Mouse (Mus musculus) neural tube, embryonic 14.5 days (tissue): ENCODE measurements around the gene Tvp23b. TPM values are rescaled to one million over a fixed set of nuclear protein-coding genes. Genes with fewer than 3 reads are reported as not detected.

ENCODE experiments used
- ATAC-seq: fragments of 200-750 bp; cut with Nextera tagmentation; 2 replicates; pipeline ENCODE4 v1.8.0; 2017; ENCODE audit warnings: low read depth, mild to moderate bottlenecking, moderate TSS enrichment, moderate library complexity
- H3K27ac ChIP-seq: fragments of 300-500 bp; sonication (generic); 2 replicates; pipeline ENCODE4 v1.5.1; 2014; ENCODE audit warnings: low read depth, mild to moderate bottlenecking, control low read depth, low read length, moderate library complexity, mixed read lengths
- H3K27me3 ChIP-seq: fragments of 300-500 bp; sonication (generic); 2 replicates; pipeline ENCODE4 v1.6.1; 2014; ENCODE audit warnings: low read length; ENCODE audit not compliant: control insufficient read depth, insufficient read depth
- H3K36me3 ChIP-seq: fragments of 300-500 bp; sonication (generic); 2 replicates; pipeline ENCODE4 v1.6.1; 2014; ENCODE audit warnings: low read length, mixed read lengths; ENCODE audit not compliant: control insufficient read depth, insufficient read depth
- H3K4me1 ChIP-seq: fragments of 300-500 bp; sonication (generic); 2 replicates; pipeline ENCODE4 v1.6.1; 2014; ENCODE audit warnings: low read length; ENCODE audit not compliant: control insufficient read depth, insufficient read depth
- H3K4me2 ChIP-seq: fragments of 300-500 bp; sonication (generic); 2 replicates; pipeline ENCODE4 v1.6.1; 2014; ENCODE audit warnings: mild to moderate bottlenecking, low read depth, low read length, control low read depth
- H3K4me3 ChIP-seq: fragments of 300-500 bp; sonication (generic); 2 replicates; pipeline ENCODE4 v1.5.1; 2014; ENCODE audit warnings: low read depth, low read length, control low read depth, mixed read lengths
- H3K9ac ChIP-seq: fragments of 300-500 bp; sonication (generic); replicated peaks from 2 replicates; pipeline ENCODE4 v1.6.1; 2014; ENCODE audit warnings: low read depth, mild to moderate bottlenecking, control low read depth, low read length, mixed read lengths
- H3K9me3 ChIP-seq: fragments of 300-500 bp; sonication (generic); 2 replicates; pipeline ENCODE4 v1.6.1; 2016; ENCODE audit warnings: low read length; ENCODE audit not compliant: control insufficient read depth
- WGBS: fragments of 180-500 bp; shearing (Covaris S2); extraction: QIAGEN DNeasy Blood & Tissue Kit; methylation state at CpG from one replicate; pipeline ENCODE4 v1.1.7; 2014; 5-methylcytosine and 5-hydroxymethylcytosine counted together
- polyA plus RNA-seq: library from polyadenylated mRNA; unstranded; fragments of >200 nt; fragmentation: Nextera tagmentation; extraction: Ambion mirVana; gene quantifications from 2 replicates; pipeline ENCODE4 v1.2.1, GENCODE M21; 2014

The Tvp23b gene
- polyA plus RNA-seq, 1 experiment from 2014 or later, result 45.3 TPM

GRCm38 (mm10) chr11:62913141-62913540, 33.9 kb downstream of the Tvp23b start:
- WGBS, result 99% methylated on average over 2 of the region's 2 CpGs

GRCm38 (mm10) chr11:62914532-62914931, 35.3 kb downstream of the Tvp23b start:
- Histone ChIP-seq H3K9ac (no peak overlapping the region), H3K27ac (no peak overlapping the region), H3K4me2 (no peak overlapping the region), H3K9me3 (no peaks in the 10 kb centered on the region), H3K36me3 (no peaks in the 10 kb centered on the region), H3K27me3 (no peaks in the 10 kb centered on the region), H3K4me1 (no peaks in the 10 kb centered on the region), H3K4me3 (no peak overlapping the region)
- 63% methylated on average over 6 of the region's 6 CpGs for WGBS
- no peak for ATAC-seq

More at GRCm38 (mm10) chr11:62913141-62913540, 33.9 kb downstream of the Tvp23b start:
- no peaks in the 10 kb centered on the region for H3K27me3 ChIP-seq
- no peaks in the 10 kb centered on the region for H3K4me1 ChIP-seq
- H3K27ac ChIP-seq, result no peak overlapping the region
- H3K36me3 ChIP-seq, result no peaks in the 10 kb centered on the region
- H3K4me3 ChIP-seq, result no peak overlapping the region
- ATAC-seq, result no peak
- no peaks in the 10 kb centered on the region for H3K9me3 ChIP-seq
- no peak overlapping the region for H3K4me2 ChIP-seq
- H3K9ac ChIP-seq, result no peak overlapping the region

GRCm38 (mm10) chr11:62915486-62915885, 36.2 kb downstream of the Tvp23b start:
- 93% methylated on average over 2 of the region's 2 CpGs for WGBS

GRCm38 (mm10) chr11:62916765-62917164, 37.5 kb downstream of the Tvp23b start:
- no peaks in the 10 kb centered on the region for H3K36me3 ChIP-seq
- WGBS, result 50% methylated on average over 2 of the region's 2 CpGs
- no peak for ATAC-seq

More at GRCm38 (mm10) chr11:62915486-62915885, 36.2 kb downstream of the Tvp23b start:
- Histone ChIP-seq H3K36me3 (no peaks in the 10 kb centered on the region), H3K4me2 (no peak overlapping the region), H3K27ac (no peak overlapping the region), H3K9ac (no peak overlapping the region), H3K27me3 (no peaks in the 10 kb centered on the region), H3K4me1 (no peaks in the 10 kb centered on the region), H3K4me3 (no peak overlapping the region), H3K9me3 (no peaks in the 10 kb centered on the region)
- no peak for ATAC-seq

GRCm38 (mm10) chr11:62919946-62920742, 40.9 kb downstream of the Tvp23b start:
- no peaks in the 10 kb centered on the region for H3K27me3 ChIP-seq
- no peak for ATAC-seq
- H3K4me3 ChIP-seq, result no peak overlapping the region
- H3K4me1 ChIP-seq, result no peaks in the 10 kb centered on the region
- H3K27ac ChIP-seq, result no peak overlapping the region
- no peaks in the 10 kb centered on the region for H3K36me3 ChIP-seq
- H3K4me2 ChIP-seq, result peak overlapping the region; percentile 39; the same call in 1 of the 2 replicates
- H3K9me3 ChIP-seq, result no peaks in the 10 kb centered on the region
- WGBS, result 69% methylated on average over 6 of the region's 6 CpGs
- H3K9ac ChIP-seq, result no peak overlapping the region

More at GRCm38 (mm10) chr11:62916765-62917164, 37.5 kb downstream of the Tvp23b start:
- no peak overlapping the region for H3K27ac ChIP-seq
- no peaks in the 10 kb centered on the region for H3K27me3 ChIP-seq
- no peak overlapping the region for H3K9ac ChIP-seq
- H3K4me2 ChIP-seq, result no peak overlapping the region
- H3K9me3 ChIP-seq, result no peaks in the 10 kb centered on the region
- no peaks in the 10 kb centered on the region for H3K4me1 ChIP-seq
- no peak overlapping the region for H3K4me3 ChIP-seq

GRCm38 (mm10) chr11:62920743-62921050, 41.4 kb downstream of the Tvp23b start:
- H3K4me2 ChIP-seq, result peak overlapping the region; percentile 39; the same call in 1 of the 2 replicates
- no peaks in the 10 kb centered on the region for H3K36me3 ChIP-seq
- no peaks in the 10 kb centered on the region for H3K9me3 ChIP-seq
- no peaks in the 10 kb centered on the region for H3K4me1 ChIP-seq
- no peaks in the 10 kb centered on the region for H3K27me3 ChIP-seq
- H3K27ac ChIP-seq, result no peak overlapping the region
- WGBS, result 21% methylated on average over 6 of the region's 6 CpGs
- H3K4me3 ChIP-seq, result peak overlapping the region; percentile 23; the same call in 1 of the 2 replicates
- ATAC-seq, result no peak
- no peak overlapping the region for H3K9ac ChIP-seq

- 33% methylated on average over 25 of the region's 25 CpGs for WGBS
- Histone ChIP-seq H3K4me2 (peak overlapping the region; percentile 39; the same call in 1 of the 2 replicates), H3K4me3 (peak overlapping the region; percentile 23; the same call in 1 of the 2 replicates), H3K9me3 (no peaks in the 10 kb centered on the region), H3K27ac (peak overlapping the region; percentile 45), H3K36me3 (no peaks in the 10 kb centered on the region), H3K9ac (no peak overlapping the region), H3K4me1 (no peaks in the 10 kb centered on the region), H3K27me3 (no peaks in the 10 kb centered on the region)
- peak; percentile 91 for ATAC-seq
Observed at GRCm38 (mm10) chr11:62921052-62921977, 42.1 kb downstream of the Tvp23b start.

- Histone ChIP-seq H3K27me3 (no peaks in the 10 kb centered on the region), H3K4me2 (no peak overlapping the region), H3K9me3 (no peaks in the 10 kb centered on the region), H3K27ac (no peak overlapping the region), H3K4me3 (no peak overlapping the region), H3K9ac (no peak overlapping the region), H3K4me1 (no peaks in the 10 kb centered on the region), H3K36me3 (no peaks in the 10 kb centered on the region)
- no peak for ATAC-seq
- WGBS, result 94% methylated on average over 6 of the region's 6 CpGs
Observed at GRCm38 (mm10) chr11:62924091-62924761, 45.0 kb downstream of the Tvp23b start.
